Mouse (Mus musculus) heart, postnatal 0 days (tissue): Measurements from ENCODE around the gene Rplp2.

Experiments
- CTCF ChIP-seq: IDR thresholded peaks from 2 replicates; pipeline ENCODE4 v1.5.1; 2016; ENCODE audit warnings: antibody characterized with exemption, control low read depth, low read depth
- EP300 ChIP-seq: IDR thresholded peaks from 2 replicates; pipeline ENCODE4 v1.6.1; 2016; ENCODE audit warnings: antibody characterized with exemption, low read depth

GRCm38 (mm10) chr7:141413809-141414584 is 33.2 kb upstream of the Rplp2 start, which contains the start of gene Gatd1:
- TF ChIP-seq CTCF (peak; percentile 28; the same call in 1 of the 2 replicates), EP300 (no peak)
